Mouse (Mus musculus) central nervous system, embryonic 18 days (tissue): ENCODE data around the gene Tcf15. TPM values are rescaled to one million over a fixed set of nuclear protein-coding genes. Genes with fewer than 3 reads are reported as not detected.

Source experiments
- polyA plus RNA-seq: library from polyadenylated mRNA; depleted of rRNA; stranded (reverse); fragments of >200 nt; gene quantifications from 2 replicates; pipeline ENCODE4 v1.2.3, GENCODE M21; 2012; rRNA removed

The Tcf15 gene
- 1.6 and 1.7 TPM in 2 replicates for polyA plus RNA-seq

DNA sequence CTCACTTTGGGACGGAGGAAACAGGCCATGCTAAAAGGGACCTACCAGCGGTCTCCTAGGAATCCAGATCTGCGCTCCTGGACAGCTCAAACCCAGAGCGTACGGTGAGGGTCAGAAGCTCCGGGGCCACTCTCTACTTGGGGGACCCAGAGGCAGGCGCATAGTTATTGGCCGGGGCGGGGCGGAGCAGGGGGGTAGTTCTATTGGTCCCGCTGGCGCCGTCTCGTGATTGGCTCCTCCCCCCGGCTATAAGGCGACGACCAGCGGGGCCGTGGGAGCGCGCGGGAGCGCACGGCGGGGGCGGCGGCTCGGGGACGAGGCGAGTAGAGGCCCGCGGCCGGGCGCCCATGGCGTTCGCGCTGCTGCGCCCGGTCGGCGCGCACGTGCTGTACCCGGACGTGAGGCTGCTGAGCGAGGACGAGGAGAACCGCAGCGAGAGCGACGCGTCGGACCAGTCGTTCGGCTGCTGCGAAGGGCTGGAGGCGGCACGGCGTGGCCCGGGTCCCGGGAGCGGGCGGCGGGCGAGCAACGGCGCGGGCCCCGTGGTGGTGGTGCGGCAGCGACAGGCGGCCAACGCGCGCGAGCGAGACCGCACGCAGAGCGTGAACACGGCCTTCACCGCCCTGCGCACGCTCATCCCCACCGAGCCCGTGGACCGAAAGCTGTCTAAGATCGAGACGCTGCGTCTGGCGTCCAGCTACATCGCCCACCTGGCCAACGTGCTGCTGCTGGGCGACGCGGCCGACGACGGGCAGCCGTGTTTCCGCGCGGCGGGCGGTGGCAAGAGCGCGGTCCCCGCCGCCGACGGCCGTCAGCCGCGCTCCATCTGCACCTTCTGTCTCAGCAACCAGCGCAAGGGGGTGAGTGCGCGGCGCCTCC, at the start of gene Tcf15:
TSS of gene Tcf15 (plus strand) at position 283 of the 879 bp plus-strand sequence.

DNA sequence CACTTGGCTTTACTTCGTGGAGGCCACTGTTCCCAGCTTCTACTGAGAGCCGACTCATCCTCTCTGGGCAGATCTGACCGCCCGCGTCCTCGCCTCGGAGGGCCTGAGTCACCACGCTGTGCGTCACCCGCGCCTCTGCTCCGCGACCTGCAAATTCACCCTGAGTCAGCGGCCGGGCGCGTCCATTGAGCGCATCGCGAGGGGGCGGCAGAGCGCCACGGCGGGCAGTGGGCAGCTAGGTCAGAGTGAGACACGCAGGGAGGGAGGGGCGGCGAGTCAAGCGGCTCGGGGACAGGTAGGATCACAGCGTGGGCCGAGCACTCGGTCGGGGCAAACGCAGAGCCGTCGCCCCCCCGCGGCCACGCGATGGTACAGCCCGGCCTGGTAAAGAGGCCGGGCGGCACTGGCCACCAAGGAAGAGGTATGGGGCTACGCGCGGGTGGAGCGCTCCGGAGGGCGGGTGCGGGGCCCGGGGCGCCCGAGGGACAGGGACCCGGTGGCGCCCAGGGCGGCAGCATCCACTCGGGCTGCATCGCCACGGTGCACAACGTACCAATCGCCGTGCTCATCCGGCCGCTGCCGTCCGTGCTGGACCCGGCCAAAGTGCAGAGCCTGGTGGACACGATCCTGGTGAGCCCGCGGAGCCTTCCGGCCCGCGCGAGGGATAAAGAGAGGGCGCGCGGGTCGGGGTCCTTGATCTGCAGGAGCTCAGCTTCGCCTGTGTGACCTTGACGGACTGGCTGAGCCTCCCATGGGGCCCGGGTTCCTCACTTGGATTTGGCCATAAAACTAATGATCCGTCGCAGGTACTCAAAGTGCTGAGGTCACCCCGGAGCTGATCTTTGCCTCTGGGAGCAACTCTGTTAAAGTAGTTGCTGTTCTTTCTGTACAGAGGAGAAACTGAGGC, 37.8 kb upstream of the Tcf15 start, which contains the start of gene Srxn1:
TSS of gene Srxn1 (plus strand) at position 199 of the 907 bp plus-strand sequence.

Other genes starting within 250 kb of the Tcf15 start
- 0.10 and 0.66 TPM in 2 replicates for gene Angpt4, start 232.4 kb upstream of the Tcf15 start, polyA plus RNA-seq
- 17.7 and 22.5 TPM in 2 replicates for gene Fam110a, start 163.3 kb upstream of the Tcf15 start, polyA plus RNA-seq
- gene Slc52a3, start 147.1 kb upstream of the Tcf15 start, polyA plus RNA-seq, result 1.6 and 2.0 TPM in 2 replicates
- 21.4 and 30.7 TPM in 2 replicates for gene Scrt2, start 62.0 kb upstream of the Tcf15 start, polyA plus RNA-seq
- gene Srxn1, start 38.0 kb upstream of the Tcf15 start, polyA plus RNA-seq, result 21.2 and 25.0 TPM in 2 replicates
- gene Csnk2a1, start 83.3 kb downstream of the Tcf15 start, polyA plus RNA-seq, result 91.5 and 92.2 TPM in 2 replicates
- gene Tbc1d20, start 150.3 kb downstream of the Tcf15 start, polyA plus RNA-seq, result 35.3 and 36.4 TPM in 2 replicates
- 171 and 192 TPM in 2 replicates for gene Rbck1, start 189.1 kb downstream of the Tcf15 start, polyA plus RNA-seq
- gene Trib3, start 200.5 kb downstream of the Tcf15 start, polyA plus RNA-seq, result 1.0 and 1.1 TPM in 2 replicates
- 35.8 and 37.4 TPM in 2 replicates for gene Nrsn2, start 233.1 kb downstream of the Tcf15 start, polyA plus RNA-seq